Mouse (Mus musculus) B cell, adult 67 days (primary cell): ENCODE data around the gene Gm15056. TPM values are rescaled to one million over a fixed set of nuclear protein-coding genes. Genes with fewer than 3 reads are reported as not detected.

Source experiments
- total RNA-seq, 2 experiments: library from RNA; stranded (reverse); gene quantifications; 4 replicates each; pipeline ENCODE4 v1.2.4; 2023

Gm15056 gene
- not detected for total RNA-seq

DNA sequence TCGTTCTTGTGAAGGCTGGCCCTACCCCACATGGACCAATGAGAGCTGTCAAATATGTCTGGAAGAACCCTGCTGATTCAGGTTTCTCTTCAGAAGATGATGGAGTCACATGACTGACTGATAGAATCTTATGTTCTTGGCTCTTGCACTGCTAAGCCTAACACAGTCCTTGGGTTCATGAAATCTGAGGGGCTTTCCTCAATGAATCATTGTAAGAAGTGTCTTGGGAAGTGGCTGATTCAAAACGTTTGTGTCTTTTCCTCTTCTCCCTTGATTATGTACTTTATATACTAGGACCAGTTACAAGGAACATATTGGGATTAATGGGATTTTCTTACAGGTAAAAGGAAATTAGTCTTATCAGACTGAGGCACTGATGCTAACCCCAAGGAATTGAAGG, at the start of gene Gm15056:
Gene Gm15056, minus strand, starts transcription at position 101 of the 400 bp plus-strand sequence.

DNA sequence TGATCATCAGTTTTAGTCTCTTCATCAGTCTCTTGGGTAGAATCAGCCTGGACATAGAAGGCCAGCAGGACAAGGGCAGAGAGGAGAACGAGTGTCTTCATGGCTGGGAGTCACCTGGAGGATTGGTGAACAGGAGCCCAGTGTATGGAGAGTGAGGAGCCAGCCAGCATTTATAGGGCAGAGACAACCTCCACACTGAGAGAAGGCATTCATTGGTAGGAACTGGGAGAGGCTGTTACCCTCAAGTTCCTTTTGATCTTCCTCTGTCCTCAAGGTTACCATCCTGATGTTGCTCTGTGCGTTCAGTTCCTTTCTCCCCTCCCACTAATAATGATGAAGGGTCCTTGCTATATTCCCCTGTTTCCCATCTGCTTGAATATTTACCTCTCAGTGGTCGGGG, 42.2 kb upstream of the Gm15056 start, which contains the start of gene AY761185:
Gene AY761185, minus strand, starts transcription at position 101 of the 400 bp plus-strand sequence.

DNA sequence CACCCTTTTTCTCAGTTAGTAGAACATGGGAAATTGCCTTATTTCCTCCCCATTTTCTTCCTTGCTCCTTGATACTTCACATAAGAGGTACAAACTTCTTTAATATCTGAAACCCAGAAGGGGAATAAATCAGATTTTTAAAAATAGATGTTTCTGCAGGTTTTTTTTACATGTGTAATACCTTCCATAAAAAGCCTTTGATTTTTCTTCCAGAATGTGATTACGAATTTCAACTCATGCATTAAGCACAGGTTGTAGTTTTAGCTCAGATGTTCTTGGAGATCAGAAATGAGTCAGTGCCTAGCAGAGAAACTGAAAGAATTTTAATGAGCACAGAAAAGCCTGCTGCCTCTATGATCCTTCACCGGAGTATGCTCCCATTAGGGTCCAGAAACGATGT, 19.5 kb upstream of the Gm15056 start, which contains the start of gene Gm6040:
Gene Gm6040, minus strand, starts transcription at position 101 of the 400 bp plus-strand sequence.

DNA sequence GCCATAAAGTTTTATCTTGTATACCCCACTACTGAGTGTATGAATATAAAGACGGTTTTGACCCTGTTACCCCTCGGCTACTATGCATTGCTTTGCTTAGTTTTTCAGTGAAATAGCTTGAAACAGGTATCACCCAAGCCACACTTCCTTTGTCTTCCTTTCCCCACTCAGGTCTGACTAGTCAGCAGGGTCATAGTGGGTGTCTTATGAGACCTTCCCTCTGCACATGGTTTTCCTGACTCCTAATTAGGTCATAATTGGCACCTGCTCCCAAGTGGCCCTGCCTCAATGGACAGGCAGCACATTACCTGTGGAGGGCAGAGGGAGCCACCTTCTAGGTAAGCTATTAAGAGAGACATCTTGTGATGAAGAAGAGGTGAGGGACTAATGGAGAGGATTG, 10.1 kb downstream of the Gm15056 start, which contains the start of gene Defb33:
Gene Defb33, plus strand, starts transcription at position 301 of the 400 bp plus-strand sequence.

Other genes starting within 250 kb of the Gm15056 start
- gene Defb33, start 10.0 kb downstream of the Gm15056 start, total RNA-seq = not detected
- not detected for gene Gm6040, start 19.4 kb upstream of the Gm15056 start, total RNA-seq
- gene AY761185, start 42.1 kb upstream of the Gm15056 start, total RNA-seq = not detected
- gene Defa21, start 122.9 kb upstream of the Gm15056 start, total RNA-seq = not detected
- not detected for gene Defa23, start 152.4 kb upstream of the Gm15056 start, total RNA-seq
- gene Defa35, start 162.4 kb upstream of the Gm15056 start, total RNA-seq = not detected
- gene Defa25, start 181.8 kb upstream of the Gm15056 start, total RNA-seq = not detected
- gene Gm14851, start 193.4 kb upstream of the Gm15056 start, total RNA-seq = not detected
- gene Defa30, start 232.0 kb upstream of the Gm15056 start, total RNA-seq = not detected